ENCODE assay signal across 11 mouse cellular contexts in the genomic region with DNA sequence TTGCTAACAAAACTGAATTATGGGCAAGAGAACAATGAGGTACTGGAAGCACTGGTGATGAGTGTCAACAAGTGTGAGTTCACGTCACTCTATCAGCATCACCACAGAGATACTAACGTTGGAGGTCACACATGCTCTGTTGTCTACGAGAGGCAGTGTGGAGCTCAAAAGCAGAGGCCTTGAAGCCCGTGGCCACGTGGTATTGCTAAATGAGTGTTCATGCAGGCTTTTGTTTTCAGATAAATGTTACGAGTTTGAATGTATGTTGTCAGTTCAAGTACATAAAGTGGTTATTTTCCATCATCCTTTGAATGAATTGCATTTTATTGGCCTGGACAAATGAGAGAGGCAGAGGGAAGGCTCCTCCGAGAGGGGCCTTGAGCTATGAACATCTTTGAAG.
"Had no signal": no experiment of that assay in that cellular context is flagged by ENCODE, and none has a peak within 500 bp of the region (broad histone marks: within the 10 kb centered on the region; RNA-seq: fewer than 3 reads in every experiment).

No protein-coding gene starts in this region.

- DNase-seq: kidney, adult 9 months; kidney, postnatal 36 days; lung, adult 2 months; lung, postnatal 36 days; right cerebral cortex, postnatal 4 days; spleen, adult 18-20 months; thymus, adult 2 months; thymus, postnatal 25 days had no signal

- H3K9me3 ChIP-seq: limb, embryonic 10.5 days; midbrain, embryonic 13.5 days had no signal

- H3K27me3 ChIP-seq: midbrain, embryonic 13.5 days had no signal

- H3K4me3 ChIP-seq: limb, embryonic 10.5 days; midbrain, embryonic 13.5 days had no signal

- H3K36me3 ChIP-seq: limb, embryonic 10.5 days; midbrain, embryonic 13.5 days had no signal

- H3K9ac ChIP-seq: liver, embryonic 14.5 days; midbrain, embryonic 13.5 days had no signal

- H3K27ac ChIP-seq: liver, embryonic 14.5 days; midbrain, embryonic 13.5 days had no signal
